In the genomic region with DNA sequence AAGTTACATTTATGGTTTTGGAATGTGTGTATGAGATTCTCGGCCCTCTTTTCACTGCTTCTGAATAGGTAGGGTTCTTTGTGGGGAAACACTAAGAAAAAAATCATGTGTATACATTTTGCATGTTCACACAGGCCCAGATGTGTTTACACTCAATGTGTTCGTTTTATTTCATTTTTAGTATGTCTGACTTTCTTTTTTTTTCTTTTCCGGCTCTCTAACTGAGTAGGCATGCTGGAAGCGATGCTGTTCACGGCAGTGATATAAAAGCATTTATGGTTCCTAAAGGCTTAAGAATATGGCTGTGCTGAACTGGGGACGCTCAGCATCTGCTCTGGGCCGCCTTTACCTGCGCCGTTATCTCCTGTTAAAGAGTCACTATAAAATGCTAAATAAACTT, we compare ENCODE assay signal across 14 mouse cellular contexts.
DNase-seq lines count a peak whose midpoint lies in the region; ATAC-seq lines count a peak whose summit lies in the region.
"Had no signal": no experiment of that assay in that cellular context is flagged by ENCODE, and none has a peak within 500 bp of the region (broad histone marks: within the 10 kb centered on the region; RNA-seq: fewer than 3 reads in every experiment).

No protein-coding gene starts in this region.

- DNase-seq in frontal cortex, postnatal 36 days (ENCODE audit: low spot score in 2 of 2) = no peak
- DNase-seq in brain, adult 2 months (ENCODE audit: low read depth, low spot score) = peak; percentile 31
- no peak for DNase-seq in cerebellum, adult 11 months
- DNase-seq: adrenal gland, adult 8-10 months; adrenal gland, postnatal 25 days; B cell, adult 2 months; cerebellum, adult 11-12 months; cerebellum, adult 18-20 months; cerebellum, adult 2 months; cerebellum, adult 8-10 months had no signal

- peak; percentile 51 for ATAC-seq in frontal cortex, adult (ENCODE audit: low TSS enrichment)
- ATAC-seq: activated CD4-positive, CD25-positive, alpha-beta regulatory T cell, adult 4 months; CD4-positive, CD25-positive, alpha-beta regulatory T cell, adult 4 months; Patski had no signal
